Mouse (Mus musculus): Measurements from ENCODE around the gene Akain1. TPM values are rescaled to one million over a fixed set of nuclear protein-coding genes. Genes with fewer than 3 reads are reported as not detected.

The Akain1 gene
- 10.6 and 11.6 TPM in 2 replicates for polyA plus RNA-seq (2021; fragmentation: Nextera tagmentation)
- long read RNA-seq, experiment 1, transcript Akain1-201 (2 exons, 2,296 nt): major isoform, 32 of 35 reads
- long read RNA-seq, experiment 1, partial matches to known transcripts: 0 of 35 reads
- long read RNA-seq, experiment 1, other reads (novel, unspliced or antisense): 3 of 35 reads
- long read RNA-seq, experiment 2, transcript Akain1-201 (2 exons, 2,296 nt): major isoform, 119 of 141 reads
- long read RNA-seq, experiment 2, transcript Akain1-202 (2 exons, 2,402 nt): minor isoform, 6 of 141 reads
- long read RNA-seq, experiment 2, partial matches to known transcripts: 3 of 141 reads
- long read RNA-seq, experiment 2, other reads (novel, unspliced or antisense): 13 of 141 reads

GRCm38 (mm10) chr17:69438990-69439491 is at the start of gene Akain1:
Gene Akain1 (plus strand): TSS chr17:69439326.

Other genes starting within 250 kb of the Akain1 start
- 7.8 and 8.6 TPM in 2 replicates for gene Zbtb14, start 56.3 kb upstream of the Akain1 start, polyA plus RNA-seq (2021; fragmentation: Nextera tagmentation)